Mouse (Mus musculus) spleen, postnatal 4 days (tissue): Measurements from ENCODE around the gene Tnip1.

Experiments
- DNase-seq, 2 experiments: peaks; one replicate each; pipeline ENCODE4 v3.0.0; 2022; ENCODE audit warnings: low spot score in 2 of 2

Gene Tnip1

GRCm38 (mm10) chr11:54879922-54880321, 82.8 kb downstream of the Tnip1 start:
- no peak for DNase-seq

- DNase-seq: peak in 1 of 2 experiments; percentile 33
Measured at GRCm38 (mm10) chr11:54879434-54879833, 83.3 kb downstream of the Tnip1 start.

DNA sequence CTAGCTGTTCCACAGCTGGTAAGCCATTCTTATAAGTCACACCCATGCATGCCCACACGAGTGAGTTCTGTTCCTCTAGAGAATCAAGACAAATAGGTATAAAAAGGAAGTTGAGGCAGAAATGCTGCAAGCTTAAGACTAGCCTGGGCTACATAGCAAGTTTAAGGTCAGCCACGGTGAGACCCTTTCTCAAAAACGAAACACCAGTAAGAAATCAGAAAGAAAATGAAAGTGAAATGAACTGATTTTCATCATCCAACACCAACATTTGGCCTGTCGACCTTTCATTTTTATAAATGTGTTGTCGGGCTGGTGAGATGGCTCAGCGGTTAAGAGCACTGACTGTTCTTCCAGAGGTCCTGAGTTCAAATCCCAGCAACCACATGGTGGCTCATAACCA, 83.8 kb downstream of the Tnip1 start:
- DNase-seq: no peak

GRCm38 (mm10) chr11:54876031-54876430, 86.7 kb downstream of the Tnip1 start:
- DNase-seq: no peak

GRCm38 (mm10) chr11:54871831-54872537, 90.7 kb downstream of the Tnip1 start:
- DNase-seq: no peak

DNA sequence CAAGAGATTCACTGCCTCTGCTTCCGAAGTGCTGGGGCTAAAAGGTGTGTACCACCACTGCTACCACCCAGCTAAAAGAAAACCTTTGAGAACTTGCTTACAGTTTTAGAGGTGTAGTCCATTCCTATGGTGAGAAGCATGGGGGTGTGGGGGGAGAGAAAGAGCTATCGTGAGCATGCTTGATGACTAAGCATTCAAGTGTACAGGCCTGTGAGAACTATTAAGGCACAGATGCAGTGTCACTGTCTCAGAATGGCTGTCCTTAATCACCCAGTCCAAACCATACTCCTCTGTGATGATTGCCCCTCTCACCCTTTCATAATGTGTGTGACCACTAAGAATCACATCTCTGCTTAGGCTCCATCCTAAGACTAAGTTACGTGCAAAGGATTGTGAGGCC, 93.4 kb downstream of the Tnip1 start:
- no peak for DNase-seq

DNA sequence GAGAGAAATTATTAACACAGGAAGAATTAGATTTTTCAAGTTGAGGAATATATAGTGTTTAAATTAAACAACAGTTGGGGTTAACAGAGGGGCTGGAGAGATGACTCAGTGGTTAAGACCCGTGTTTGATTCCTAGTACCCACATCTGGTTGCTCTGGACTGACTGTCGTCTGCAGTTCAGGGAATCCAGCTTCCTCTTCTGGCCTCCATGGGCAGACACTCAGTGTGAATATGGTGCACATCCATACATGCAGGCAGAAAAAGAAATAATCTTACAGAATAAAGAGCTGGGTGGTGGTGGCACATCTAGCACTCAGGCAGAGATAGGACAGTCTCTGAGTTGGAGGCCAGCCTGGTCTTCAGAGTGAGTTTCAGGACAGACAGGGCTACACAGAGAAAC, 94.3 kb downstream of the Tnip1 start:
- no peak for DNase-seq

DNA sequence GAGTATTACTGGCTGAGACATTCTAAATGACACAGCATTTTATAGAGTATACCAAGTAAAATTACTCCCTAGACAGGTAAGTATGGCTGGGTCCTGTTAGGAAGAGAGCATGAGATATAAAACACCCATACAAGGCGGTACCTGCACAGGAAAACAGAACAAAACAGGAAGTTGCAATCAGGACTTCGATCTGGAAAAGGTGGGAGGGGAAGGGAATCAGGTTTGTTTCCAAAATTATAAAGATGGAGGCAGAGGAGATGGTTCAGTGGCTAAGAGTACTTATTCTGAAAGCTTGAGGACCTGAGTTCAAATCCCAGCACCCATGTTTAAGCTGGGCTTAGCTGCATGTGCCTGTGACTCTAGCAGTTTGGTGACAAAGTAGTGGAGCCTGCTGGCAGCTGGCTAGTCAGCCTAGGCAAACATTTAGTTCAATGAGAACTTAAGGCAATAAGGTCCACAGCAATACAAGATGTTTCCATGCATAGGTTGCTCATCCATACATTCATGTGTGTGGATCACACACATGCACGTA, 94.7 kb downstream of the Tnip1 start:
- DNase-seq: no peak

DNA sequence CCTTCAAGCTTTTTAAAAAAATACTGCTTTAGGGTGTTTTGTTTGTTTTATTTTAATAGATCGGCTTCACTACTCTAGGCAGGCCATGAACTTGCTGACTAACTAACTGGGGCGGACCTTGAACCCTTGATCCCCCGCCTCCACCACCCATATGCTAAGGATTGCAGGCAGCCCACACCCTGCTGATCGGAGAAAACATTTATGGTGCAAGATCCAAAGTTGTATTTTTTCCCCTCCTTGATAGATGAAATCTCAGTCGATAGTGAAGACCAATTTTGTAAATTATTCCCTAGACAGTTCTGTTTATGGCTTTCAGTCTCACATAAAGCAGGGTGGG, 95.7 kb downstream of the Tnip1 start:
- no peak for DNase-seq

DNA sequence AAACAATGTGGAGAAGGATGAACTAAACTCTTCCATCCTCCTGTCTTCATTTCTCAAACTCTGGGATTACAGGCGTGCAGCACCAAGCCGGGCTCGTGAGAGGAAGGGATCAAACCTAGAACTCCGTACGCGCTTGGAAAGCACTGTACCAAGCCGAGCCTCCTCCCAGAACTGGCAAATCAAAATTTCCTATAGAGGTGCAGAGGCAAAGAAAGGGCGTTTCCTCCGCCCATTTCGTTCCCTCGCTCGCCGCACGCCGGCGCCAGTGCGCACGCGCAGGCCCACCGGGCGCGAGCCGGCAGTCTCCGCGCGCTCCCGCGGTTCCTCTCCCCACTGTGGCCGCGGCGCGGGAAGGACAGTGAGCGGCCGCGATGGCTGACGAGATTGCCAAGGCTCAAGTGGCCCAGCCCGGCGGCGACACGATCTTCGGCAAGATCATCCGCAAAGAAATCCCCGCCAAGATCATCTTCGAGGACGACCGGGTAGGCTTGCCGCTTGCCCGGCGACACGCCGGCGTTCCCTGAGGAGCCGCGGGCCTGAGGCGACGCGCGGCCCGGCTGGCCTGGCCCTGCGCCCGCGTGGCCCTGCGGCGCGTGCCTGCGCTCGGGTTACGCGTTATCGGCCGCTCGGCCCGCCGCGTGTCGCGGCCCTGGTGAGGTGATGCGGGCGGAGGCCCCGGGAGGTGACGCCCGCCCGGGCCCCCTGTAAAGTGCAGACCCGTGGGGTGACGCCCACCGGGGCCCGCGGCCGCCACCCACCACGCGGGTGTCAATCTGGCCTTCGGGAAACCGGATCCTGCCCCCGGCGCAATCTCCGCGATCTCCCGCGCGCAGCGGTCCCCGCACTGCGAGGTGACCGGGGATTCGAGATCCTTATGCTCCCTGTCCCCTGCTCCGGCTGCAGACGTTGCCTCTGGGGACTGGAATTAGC, 96.3 kb downstream of the Tnip1 start, which contains the start of gene Hint1:
Gene Hint1 (plus strand): TSS at position 265 of the 930 bp plus-strand sequence.
- DNase-seq: peak; percentile 92 to 97

DNA sequence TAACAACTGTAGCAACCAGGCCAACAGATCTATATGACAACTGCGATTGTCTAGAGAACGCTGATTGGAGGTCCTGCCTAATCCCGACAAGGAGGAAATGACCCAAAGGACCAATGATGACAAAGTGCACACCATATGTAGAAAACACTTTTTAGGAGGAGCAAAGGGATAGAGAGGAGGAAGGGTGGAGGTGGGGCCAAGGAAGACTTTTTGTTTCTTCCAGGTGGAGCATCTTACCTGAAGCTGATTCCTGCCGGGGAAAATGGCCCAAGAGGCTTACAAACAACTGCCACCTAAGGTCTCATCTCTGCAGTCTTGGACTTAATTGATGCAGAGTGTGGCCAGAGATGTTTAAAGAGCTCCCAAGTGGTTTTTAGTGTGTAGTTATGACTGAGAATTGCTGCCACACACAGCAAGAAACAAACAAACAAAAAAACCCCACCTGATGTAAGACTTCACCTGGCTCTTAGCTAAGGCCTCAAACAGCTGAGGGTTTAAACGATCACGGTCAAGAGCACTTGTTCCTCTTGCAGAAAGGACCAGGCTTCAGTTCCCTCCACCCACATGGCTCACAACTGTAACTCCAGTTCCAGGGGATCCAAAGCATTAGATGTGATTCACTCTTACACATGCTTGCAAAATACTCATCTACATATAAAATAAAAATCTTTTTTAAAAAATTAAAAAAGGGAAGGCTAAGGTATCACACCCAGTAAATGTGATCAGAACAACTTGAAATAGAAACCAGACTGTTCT, 97.2 kb downstream of the Tnip1 start:
- DNase-seq: no peak

- DNase-seq: peak in 1 of 2 experiments; percentile 39
Measured at GRCm38 (mm10) chr11:54862621-54863520, 99.8 kb downstream of the Tnip1 start.

- DNase-seq: no peak
Measured at GRCm38 (mm10) chr11:54861471-54862420, 101.0 kb downstream of the Tnip1 start.
